Mouse (Mus musculus): ENCODE results near the gene Snd1. TPM values are rescaled to one million over a fixed set of nuclear protein-coding genes. Genes with fewer than 3 reads are reported as not detected.

The Snd1 gene
- polyA plus RNA-seq, 1 experiment from 2014 or later: 128 TPM

DNA sequence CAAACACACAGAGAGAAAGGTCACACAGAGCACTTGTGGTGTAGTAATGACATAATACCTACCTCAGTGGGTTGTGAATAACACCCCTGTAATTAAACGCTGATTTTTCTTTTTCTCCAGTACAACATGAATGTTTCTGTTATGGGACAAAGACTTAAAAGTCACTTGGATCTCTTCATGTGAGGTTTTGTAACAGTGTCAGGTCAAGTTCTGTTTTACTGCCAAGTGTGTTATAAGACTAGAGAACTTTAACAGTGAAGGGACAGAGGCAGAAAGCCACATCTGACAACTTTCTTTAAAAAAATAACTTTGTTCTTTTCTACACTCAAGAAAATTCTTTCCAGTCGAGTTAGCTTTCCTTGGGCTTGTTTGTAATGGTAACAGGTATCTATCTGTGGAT lies 97.0 kb downstream of the Snd1 start:
- Histone ChIP-seq H3K4me1 (replicated peaks; ENCODE audit: control insufficient read depth, insufficient read depth, low read length) (0 out of 2 replicates have a peak, but pooled peaks cover 3% of the 10 kb centered on the region), H3K36me3 (ENCODE audit: control insufficient read depth, insufficient read depth, low read length) (no peaks in the 10 kb centered on the region), H3K27ac (ENCODE audit: low read length) (no peak overlapping the region), H3K9me3 (ENCODE audit: control insufficient read depth, low read length) (no peaks in the 10 kb centered on the region), H3K4me2 (ENCODE audit: low read depth, low read length) (no peak overlapping the region), H3K4me3 (ENCODE audit: low read length) (no peak overlapping the region), H3K9ac (ENCODE audit: low read length) (no peak overlapping the region), H3K27me3 (ENCODE audit: control insufficient read depth, insufficient read depth, low read depth, low read length) (no peaks in the 10 kb centered on the region)
- 69% methylated on average over 2 of the region's 2 CpGs for WGBS
- no peak for ATAC-seq (ENCODE audit: low read depth)

DNA sequence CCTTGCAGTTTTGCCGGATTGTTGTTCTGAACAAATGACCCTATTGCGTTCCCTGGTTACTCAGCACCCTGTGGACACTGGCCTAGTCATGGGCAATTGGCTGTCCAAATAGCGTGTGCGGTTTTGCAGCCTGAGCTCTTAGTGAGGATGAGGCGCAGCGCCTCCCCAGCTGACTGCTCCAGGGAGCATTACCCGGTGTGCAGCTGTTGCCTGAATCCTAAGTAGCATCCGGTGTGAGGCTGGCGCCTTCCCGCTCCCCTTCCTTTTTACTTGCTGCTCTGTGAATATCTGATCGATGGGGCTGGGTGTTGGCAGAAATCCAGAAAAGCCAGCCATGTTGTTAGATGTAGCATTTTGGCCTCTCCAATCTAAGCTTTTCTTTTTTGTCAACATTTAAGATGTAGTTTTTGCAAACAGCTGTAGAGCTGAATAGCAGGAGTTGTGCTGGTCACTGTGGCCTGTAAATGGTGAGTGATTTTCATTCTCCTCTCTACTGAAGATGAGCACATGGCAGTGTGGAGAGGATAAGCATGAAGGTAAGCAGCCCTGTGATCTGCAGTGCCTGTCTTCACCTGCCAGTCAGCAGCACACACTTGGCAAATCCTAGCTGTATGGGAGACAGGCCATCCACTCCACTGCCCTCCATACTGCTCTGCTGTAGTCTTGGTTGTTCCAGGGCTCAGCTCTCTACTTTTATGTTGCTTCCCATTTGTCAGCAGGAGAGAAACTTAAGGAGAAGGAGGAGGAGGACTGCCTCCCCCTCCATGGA lies 98.2 kb downstream of the Snd1 start:
- no peak overlapping the region for H3K9ac ChIP-seq (ENCODE audit: low read length)
- H3K27me3 ChIP-seq (ENCODE audit: control insufficient read depth, insufficient read depth, low read depth, low read length): no peaks in the 10 kb centered on the region
- H3K9me3 ChIP-seq (ENCODE audit: control insufficient read depth, low read length): no peaks in the 10 kb centered on the region
- 52% methylated on average over 11 of the region's 11 CpGs for WGBS
- peak; percentile 74; the same call in 1 of the 2 replicates for ATAC-seq (ENCODE audit: low read depth)
- 0 out of 2 replicates have a peak, but pooled peaks cover 3% of the 10 kb centered on the region for H3K4me1 ChIP-seq (replicated peaks; ENCODE audit: control insufficient read depth, insufficient read depth, low read length)
- H3K4me3 ChIP-seq (ENCODE audit: low read length): no peak overlapping the region
- no peak overlapping the region for H3K27ac ChIP-seq (ENCODE audit: low read length)
- no peaks in the 10 kb centered on the region for H3K36me3 ChIP-seq (ENCODE audit: control insufficient read depth, insufficient read depth, low read length)
- no peak overlapping the region for H3K4me2 ChIP-seq (ENCODE audit: low read depth, low read length)

DNA sequence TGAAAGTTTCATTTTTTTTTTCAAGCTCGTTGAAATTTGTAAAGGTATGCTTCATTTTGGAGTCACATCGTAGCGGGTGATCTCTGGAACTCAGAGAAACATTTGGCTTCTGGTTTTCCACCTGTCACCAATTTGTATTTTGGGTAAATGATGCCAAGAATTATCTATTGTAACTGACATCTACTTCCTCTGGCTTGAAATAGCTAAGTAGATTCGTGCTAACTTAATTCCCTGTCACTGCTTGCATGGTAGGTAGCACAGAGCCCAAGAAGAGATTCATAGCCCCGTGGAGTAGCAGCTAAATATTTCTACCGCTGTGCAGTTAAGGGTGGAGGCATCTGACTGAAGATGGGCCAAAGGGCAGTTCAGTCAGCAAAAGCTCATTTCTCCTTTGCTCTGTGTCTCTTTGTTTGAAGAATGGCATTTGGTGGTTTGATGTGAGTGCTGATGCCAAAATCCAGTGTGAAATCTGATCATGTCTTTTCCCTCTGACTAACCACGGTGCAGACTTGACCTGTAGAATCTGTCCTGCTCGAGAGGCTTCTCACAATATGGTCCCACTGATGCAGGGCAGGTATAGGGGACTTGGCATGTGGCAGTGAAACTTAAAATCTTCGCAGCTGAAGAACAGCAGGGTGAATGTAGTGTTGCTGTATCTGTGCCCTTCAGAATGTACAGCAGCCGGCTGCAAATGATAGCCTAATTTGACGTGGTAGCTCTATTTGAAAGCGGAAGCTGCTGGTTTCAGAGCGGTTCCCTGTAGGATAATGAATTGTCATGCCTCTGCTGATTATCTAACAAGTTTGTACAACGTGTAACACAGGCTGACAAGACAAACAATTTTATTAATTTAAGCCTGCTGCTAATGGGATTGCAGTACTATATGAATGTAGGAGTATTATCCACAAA lies 101.7 kb downstream of the Snd1 start:
- ATAC-seq (ENCODE audit: low read depth): no peak
- Histone ChIP-seq H3K27me3 (ENCODE audit: control insufficient read depth, insufficient read depth, low read depth, low read length) (no peaks in the 10 kb centered on the region), H3K4me1 (replicated peaks; ENCODE audit: control insufficient read depth, insufficient read depth, low read length) (0 out of 2 replicates have a peak, but pooled peaks cover 3% of the 10 kb centered on the region), H3K4me3 (ENCODE audit: low read length) (no peak overlapping the region), H3K9me3 (ENCODE audit: control insufficient read depth, low read length) (no peaks in the 10 kb centered on the region), H3K9ac (ENCODE audit: low read length) (no peak overlapping the region), H3K27ac (ENCODE audit: low read length) (no peak overlapping the region), H3K4me2 (ENCODE audit: low read depth, low read length) (no peak overlapping the region), H3K36me3 (ENCODE audit: control insufficient read depth, insufficient read depth, low read length) (no peaks in the 10 kb centered on the region)
- 70% methylated on average over 14 of the region's 14 CpGs for WGBS

DNA sequence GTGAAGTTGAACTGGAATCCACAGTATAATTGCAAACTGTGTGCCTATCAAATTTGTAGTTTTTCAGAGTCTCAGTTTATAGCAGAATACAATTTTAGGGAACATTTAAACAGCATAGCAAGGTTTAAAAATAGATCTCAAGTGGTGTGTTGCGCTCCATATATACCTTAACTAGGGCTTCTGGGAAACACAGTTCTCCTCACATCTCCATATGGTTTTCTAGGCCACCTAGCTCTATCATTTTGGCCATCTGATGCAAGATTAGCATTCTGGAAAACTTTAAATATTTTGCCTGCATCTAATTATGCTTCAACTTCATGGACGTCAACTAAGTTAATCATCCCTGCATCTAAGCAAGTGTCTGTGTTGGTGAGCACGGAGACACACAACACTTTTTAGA lies 107.9 kb downstream of the Snd1 start:
- Histone ChIP-seq H3K27ac (ENCODE audit: low read length) (no peak overlapping the region), H3K4me2 (ENCODE audit: low read depth, low read length) (no peak overlapping the region), H3K27me3 (ENCODE audit: control insufficient read depth, insufficient read depth, low read depth, low read length) (no peaks in the 10 kb centered on the region), H3K9me3 (ENCODE audit: control insufficient read depth, low read length) (no peaks in the 10 kb centered on the region), H3K9ac (ENCODE audit: low read length) (no peak overlapping the region), H3K4me1 (replicated peaks; ENCODE audit: control insufficient read depth, insufficient read depth, low read length) (no peaks in the 10 kb centered on the region), H3K4me3 (ENCODE audit: low read length) (no peak overlapping the region), H3K36me3 (ENCODE audit: control insufficient read depth, insufficient read depth, low read length) (no peaks in the 10 kb centered on the region)
- ATAC-seq (ENCODE audit: low read depth): no peak
- whole genome bisulfite sequencing: 94% methylated on average over 3 of the region's 3 CpGs

DNA sequence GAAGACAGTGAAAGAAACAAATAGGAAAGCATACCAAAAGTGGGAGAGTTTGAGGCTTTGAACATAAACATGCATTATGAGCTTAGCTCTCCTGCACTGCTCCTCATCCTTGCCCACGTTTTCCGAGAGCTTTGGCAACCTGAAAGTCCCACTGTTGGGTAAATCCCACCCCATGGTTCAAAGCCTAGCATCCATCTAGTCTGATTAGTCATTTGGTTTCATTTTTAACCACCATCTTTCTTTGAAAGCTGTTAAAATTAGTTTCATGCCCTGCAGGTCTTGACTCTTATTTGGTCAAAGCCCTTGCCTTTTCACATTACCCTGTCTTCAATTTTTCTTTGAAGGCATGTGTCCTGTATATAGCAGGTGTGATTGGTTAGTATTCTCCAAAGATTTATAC lies 108.5 kb downstream of the Snd1 start:
- Histone ChIP-seq H3K27ac (ENCODE audit: low read length) (no peak overlapping the region), H3K4me2 (ENCODE audit: low read depth, low read length) (no peak overlapping the region), H3K9ac (ENCODE audit: low read length) (no peak overlapping the region), H3K9me3 (ENCODE audit: control insufficient read depth, low read length) (no peaks in the 10 kb centered on the region), H3K36me3 (ENCODE audit: control insufficient read depth, insufficient read depth, low read length) (no peaks in the 10 kb centered on the region), H3K4me1 (replicated peaks; ENCODE audit: control insufficient read depth, insufficient read depth, low read length) (no peaks in the 10 kb centered on the region), H3K27me3 (ENCODE audit: control insufficient read depth, insufficient read depth, low read depth, low read length) (no peaks in the 10 kb centered on the region), H3K4me3 (ENCODE audit: low read length) (no peak overlapping the region)
- no peak for ATAC-seq (ENCODE audit: low read depth)
- WGBS: 91% methylated on average over 2 of the region's 2 CpGs

DNA sequence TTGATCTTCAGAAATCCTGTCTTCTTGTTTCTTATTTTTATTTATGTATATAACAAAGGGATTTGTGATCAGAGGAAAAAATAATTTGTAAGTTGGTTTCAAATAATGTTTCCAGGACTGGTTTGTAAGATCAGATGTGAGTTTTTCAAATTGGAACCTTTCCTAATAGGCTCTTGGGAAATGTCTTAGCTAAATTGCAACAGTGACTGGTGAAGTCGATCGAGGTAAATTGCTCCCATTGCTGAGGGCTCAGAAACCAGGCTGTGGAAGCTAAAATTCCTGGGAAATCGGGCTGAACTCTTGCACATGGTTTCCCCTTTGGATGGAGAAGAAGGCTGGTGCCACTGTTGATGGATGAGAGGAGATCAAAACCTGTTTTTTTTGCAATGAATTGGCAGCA lies 111.9 kb downstream of the Snd1 start:
- Histone ChIP-seq H3K4me2 (ENCODE audit: low read depth, low read length) (no peak overlapping the region), H3K4me1 (replicated peaks; ENCODE audit: control insufficient read depth, insufficient read depth, low read length) (no peaks in the 10 kb centered on the region), H3K27ac (ENCODE audit: low read length) (no peak overlapping the region), H3K9ac (ENCODE audit: low read length) (no peak overlapping the region), H3K9me3 (ENCODE audit: control insufficient read depth, low read length) (no peaks in the 10 kb centered on the region), H3K4me3 (ENCODE audit: low read length) (no peak overlapping the region), H3K27me3 (ENCODE audit: control insufficient read depth, insufficient read depth, low read depth, low read length) (no peaks in the 10 kb centered on the region), H3K36me3 (ENCODE audit: control insufficient read depth, insufficient read depth, low read length) (no peaks in the 10 kb centered on the region)
- 88% methylated on average over 3 of the region's 3 CpGs for WGBS
- no peak for ATAC-seq (ENCODE audit: low read depth)

DNA sequence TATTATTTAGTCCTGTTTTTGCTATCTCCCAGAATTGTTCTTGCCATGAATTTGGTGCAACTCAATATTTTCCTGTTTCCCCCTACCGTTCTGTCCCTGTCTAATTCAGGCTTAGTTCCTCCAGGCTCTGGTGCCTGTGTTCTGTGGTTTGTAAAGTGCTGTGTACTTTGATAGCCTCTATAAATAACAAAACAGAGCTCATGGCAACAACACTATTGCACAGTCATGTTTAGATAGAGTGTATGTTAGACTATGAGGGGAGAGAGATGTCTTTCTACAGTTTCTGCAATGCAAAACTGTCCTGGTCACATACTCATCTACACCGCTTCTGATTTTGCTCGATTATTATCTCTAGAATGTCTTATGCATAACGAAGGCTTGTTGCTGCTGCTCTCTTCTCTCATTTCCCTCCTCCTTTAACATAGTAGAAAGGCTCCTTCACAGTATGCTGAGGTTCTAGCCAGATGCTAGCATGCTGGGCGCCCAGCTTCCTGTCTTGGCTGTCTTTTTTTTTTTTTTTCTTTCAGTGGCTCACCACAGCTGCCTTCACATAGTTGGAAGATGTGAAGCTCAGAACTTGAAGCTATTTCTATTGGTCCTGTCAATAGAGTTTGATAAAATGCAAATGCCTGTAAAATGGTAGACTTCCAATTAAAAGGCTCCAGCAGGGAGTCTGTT lies 113.7 kb downstream of the Snd1 start:
- WGBS: 86% methylated on average over 5 of the region's 5 CpGs
- Histone ChIP-seq H3K4me3 (ENCODE audit: low read length) (no peak overlapping the region), H3K27me3 (ENCODE audit: control insufficient read depth, insufficient read depth, low read depth, low read length) (no peaks in the 10 kb centered on the region), H3K4me1 (replicated peaks; ENCODE audit: control insufficient read depth, insufficient read depth, low read length) (no peaks in the 10 kb centered on the region), H3K4me2 (ENCODE audit: low read depth, low read length) (no peak overlapping the region), H3K36me3 (ENCODE audit: control insufficient read depth, insufficient read depth, low read length) (no peaks in the 10 kb centered on the region), H3K9me3 (ENCODE audit: control insufficient read depth, low read length) (no peaks in the 10 kb centered on the region), H3K9ac (ENCODE audit: low read length) (no peak overlapping the region), H3K27ac (ENCODE audit: low read length) (no peak overlapping the region)
- ATAC-seq (ENCODE audit: low read depth): no peak

DNA sequence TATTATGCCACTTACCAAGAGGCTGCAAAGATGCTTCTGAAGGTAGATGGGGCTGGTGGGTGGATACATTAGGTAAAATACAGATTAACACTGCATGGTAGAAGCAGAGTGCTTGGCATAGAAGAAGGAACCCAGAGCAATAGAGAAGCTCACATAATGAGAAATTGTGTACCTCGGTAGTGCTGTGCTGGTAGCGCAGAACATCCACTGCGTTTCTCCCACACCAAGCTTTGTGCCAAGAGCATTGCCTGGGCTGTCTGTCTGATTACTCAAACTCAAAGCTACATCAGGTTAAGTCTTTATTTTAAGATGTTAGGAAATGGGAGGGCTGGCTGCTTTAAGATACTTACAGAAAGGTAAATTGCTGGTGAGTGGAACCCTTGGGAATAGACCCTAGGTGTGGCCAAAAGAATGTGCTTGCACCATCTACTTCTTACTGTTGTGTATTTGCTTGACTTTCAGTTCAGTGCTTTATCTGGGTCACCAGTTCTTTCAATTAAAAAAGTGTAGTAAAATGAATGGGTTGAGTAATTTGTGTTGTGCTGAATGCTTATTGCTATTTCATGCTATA lies 117.5 kb downstream of the Snd1 start:
- Histone ChIP-seq H3K4me3 (ENCODE audit: low read length) (no peak overlapping the region), H3K9me3 (ENCODE audit: control insufficient read depth, low read length) (no peaks in the 10 kb centered on the region), H3K4me2 (ENCODE audit: low read depth, low read length) (no peak overlapping the region), H3K27me3 (ENCODE audit: control insufficient read depth, insufficient read depth, low read depth, low read length) (no peaks in the 10 kb centered on the region), H3K9ac (ENCODE audit: low read length) (no peak overlapping the region), H3K4me1 (replicated peaks; ENCODE audit: control insufficient read depth, insufficient read depth, low read length) (no peaks in the 10 kb centered on the region), H3K27ac (ENCODE audit: low read length) (no peak overlapping the region), H3K36me3 (ENCODE audit: control insufficient read depth, insufficient read depth, low read length) (no peaks in the 10 kb centered on the region)
- 92% methylated on average over 3 of the region's 3 CpGs for WGBS
- ATAC-seq (ENCODE audit: low read depth): no peak

DNA sequence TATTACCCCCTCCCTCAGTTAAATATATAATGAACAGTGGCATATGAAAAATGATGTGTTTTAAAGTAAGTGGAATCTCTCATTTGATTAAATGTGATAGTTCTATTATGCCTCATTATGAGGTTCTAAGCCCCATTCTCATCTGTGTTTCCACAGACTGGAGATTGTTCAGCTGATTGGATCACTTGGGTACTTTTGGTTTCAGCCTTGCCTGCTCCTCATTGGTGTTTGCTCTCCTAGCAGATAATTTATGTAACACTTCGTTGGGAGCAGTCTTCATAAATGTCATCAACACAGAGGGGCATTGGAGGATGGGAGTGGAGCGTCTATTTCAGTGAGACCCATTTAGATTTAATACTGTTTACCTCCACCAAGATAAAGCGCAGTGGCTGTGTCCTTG lies 118.8 kb downstream of the Snd1 start:
- WGBS: 54% methylated on average over 3 of the region's 3 CpGs
- no peak overlapping the region for H3K9ac ChIP-seq (ENCODE audit: low read length)
- H3K4me2 ChIP-seq (ENCODE audit: low read depth, low read length): no peak overlapping the region
- no peak overlapping the region for H3K4me3 ChIP-seq (ENCODE audit: low read length)
- no peak for ATAC-seq (ENCODE audit: low read depth)
- H3K27me3 ChIP-seq (ENCODE audit: control insufficient read depth, insufficient read depth, low read depth, low read length): no peaks in the 10 kb centered on the region
- H3K27ac ChIP-seq (ENCODE audit: low read length): no peak overlapping the region
- no peaks in the 10 kb centered on the region for H3K36me3 ChIP-seq (ENCODE audit: control insufficient read depth, insufficient read depth, low read length)
- no peaks in the 10 kb centered on the region for H3K4me1 ChIP-seq (replicated peaks; ENCODE audit: control insufficient read depth, insufficient read depth, low read length)
- no peaks in the 10 kb centered on the region for H3K9me3 ChIP-seq (ENCODE audit: control insufficient read depth, low read length)
